ENCODE assay signal across 18 mouse cellular contexts in the genomic region with DNA sequence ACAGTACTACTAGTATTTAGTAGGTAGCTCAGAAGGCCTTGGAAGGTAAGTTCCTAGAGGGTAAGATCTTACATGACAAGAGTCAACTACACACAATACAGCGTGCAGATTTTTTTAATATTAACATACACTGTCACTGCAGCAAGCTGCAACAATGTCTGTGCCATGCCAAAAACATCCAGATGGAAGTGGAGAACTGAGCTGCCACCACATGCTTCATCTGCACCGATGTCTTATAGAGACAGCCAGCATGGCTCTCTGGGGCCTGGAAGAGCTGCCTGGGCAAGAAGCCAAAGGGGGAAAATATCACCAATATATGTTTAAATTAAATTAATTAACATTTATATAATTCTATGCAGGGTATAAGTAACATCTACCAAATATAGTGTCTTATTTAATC.
A peak's percentile ranks its signal among the peaks of the same experiment; 100 is the strongest.
DNase-seq lines count a peak whose midpoint lies in the region; ATAC-seq and TF ChIP-seq lines count a peak whose summit lies in the region.
"Had no signal": no experiment of that assay in that cellular context is flagged by ENCODE, and none has a peak within 500 bp of the region (broad histone marks: within the 10 kb centered on the region; RNA-seq: fewer than 3 reads in every experiment).

No protein-coding gene starts in this region.

- H3K4me1 ChIP-seq in forebrain, embryonic 13.5 days: no peaks in the 10 kb centered on the region
- no peaks in the 10 kb centered on the region for H3K4me1 ChIP-seq in forebrain, embryonic 12.5 days
- no peaks in the 10 kb centered on the region for H3K4me1 ChIP-seq in lung, embryonic 16.5 days (replicated peaks; ENCODE audit: control insufficient read depth, insufficient read depth, low read length)
- H3K4me1 ChIP-seq in stomach, postnatal 0 days (replicated peaks; ENCODE audit: control insufficient read depth, insufficient read depth): no peaks in the 10 kb centered on the region
- H3K4me1 ChIP-seq: embryonic facial prominence, embryonic 10.5 days; heart, embryonic 15.5 days; hindbrain, embryonic 10.5 days had no signal

- no peak for TF ChIP-seq CTCF in stomach, postnatal 0 days (IDR thresholded peaks at IDR 0.05; ENCODE audit: low read depth)

- no peak overlapping the region for H3K4me2 ChIP-seq in forebrain, embryonic 13.5 days
- no peak overlapping the region for H3K4me2 ChIP-seq in forebrain, embryonic 12.5 days
- no peak overlapping the region for H3K4me2 ChIP-seq in lung, embryonic 16.5 days (ENCODE audit: low read depth, low read length)
- no peak overlapping the region for H3K4me2 ChIP-seq in stomach, postnatal 0 days (replicated peaks; ENCODE audit: low read depth)
- H3K4me2 ChIP-seq: heart, embryonic 11.5 days; heart, embryonic 15.5 days; hindbrain, embryonic 14.5 days had no signal

- H3K4me3 ChIP-seq in forebrain, embryonic 13.5 days: no peak overlapping the region
- no peak overlapping the region for H3K4me3 ChIP-seq in forebrain, embryonic 12.5 days (replicated peaks)
- no peak overlapping the region for H3K4me3 ChIP-seq in lung, embryonic 16.5 days (ENCODE audit: low read length)
- no peak overlapping the region for H3K4me3 ChIP-seq in stomach, postnatal 0 days (ENCODE audit: low read depth, low read length)
- H3K4me3 ChIP-seq: embryonic facial prominence, embryonic 10.5 days; heart, adult 2 months; heart, embryonic 15.5 days; hindbrain, embryonic 10.5 days had no signal

- WGBS in forebrain, embryonic 13.5 days: 73% methylated on average over 2 of the region's 2 CpGs
- 91% methylated on average over 2 of the region's 2 CpGs for WGBS in forebrain, embryonic 12.5 days
- 52% methylated on average over 2 of the region's 2 CpGs for WGBS in lung, embryonic 16.5 days
- 70% methylated on average over 2 of the region's 2 CpGs for WGBS in stomach, postnatal 0 days

- H3K9me3 ChIP-seq in forebrain, embryonic 13.5 days (replicated peaks): no peaks in the 10 kb centered on the region
- H3K9me3 ChIP-seq in forebrain, embryonic 12.5 days: no peaks in the 10 kb centered on the region
- no peaks in the 10 kb centered on the region for H3K9me3 ChIP-seq in lung, embryonic 16.5 days (ENCODE audit: control insufficient read depth, low read length)
- H3K9me3 ChIP-seq in stomach, postnatal 0 days (ENCODE audit: control insufficient read depth, low read length): no peaks in the 10 kb centered on the region
- H3K9me3 ChIP-seq: embryonic facial prominence, embryonic 10.5 days; heart, embryonic 15.5 days; hindbrain, embryonic 10.5 days had no signal

- no peak for TF ChIP-seq EP300 in stomach, postnatal 0 days (optimal IDR thresholded peaks at IDR 0.05)

- ATAC-seq in forebrain, embryonic 13.5 days: peak; percentile 71; the same call in 1 of the 2 replicates
- ATAC-seq in forebrain, embryonic 12.5 days (ENCODE audit: low FRiP score): no peak
- 0 out of 2 replicates have a peak, but pooled peaks have one; percentile 34 for ATAC-seq in lung, embryonic 16.5 days (ENCODE audit: low read depth)
- ATAC-seq in stomach, postnatal 0 days (ENCODE audit: low FRiP score, low TSS enrichment): no peak
- ATAC-seq: inflammation-experienced regulatory T-cells, adult 6 months had no signal

- H3K27ac ChIP-seq in forebrain, embryonic 13.5 days: no peak overlapping the region
- H3K27ac ChIP-seq in forebrain, embryonic 12.5 days: no peak overlapping the region
- H3K27ac ChIP-seq in lung, embryonic 16.5 days (ENCODE audit: low read length): no peak overlapping the region
- no peak overlapping the region for H3K27ac ChIP-seq in stomach, postnatal 0 days (replicated peaks)
- H3K27ac ChIP-seq: embryonic facial prominence, embryonic 10.5 days; heart, adult 2 months; heart, embryonic 15.5 days; hindbrain, embryonic 10.5 days; hindbrain, embryonic 14.5 days had no signal

- H3K27me3 ChIP-seq in forebrain, embryonic 13.5 days: no peaks in the 10 kb centered on the region
- no peaks in the 10 kb centered on the region for H3K27me3 ChIP-seq in forebrain, embryonic 12.5 days
- H3K27me3 ChIP-seq in lung, embryonic 16.5 days (ENCODE audit: control insufficient read depth, insufficient read depth, low read depth, low read length): no peaks in the 10 kb centered on the region
- no peaks in the 10 kb centered on the region for H3K27me3 ChIP-seq in stomach, postnatal 0 days (ENCODE audit: control insufficient read depth, insufficient read depth, low read length)
- H3K27me3 ChIP-seq: heart, embryonic 15.5 days had no signal

- H3K36me3 ChIP-seq in forebrain, embryonic 13.5 days (ENCODE audit: poor library complexity, severe bottlenecking): no peaks in the 10 kb centered on the region
- no peaks in the 10 kb centered on the region for H3K36me3 ChIP-seq in forebrain, embryonic 12.5 days (replicated peaks)
- H3K36me3 ChIP-seq in lung, embryonic 16.5 days (ENCODE audit: control insufficient read depth, insufficient read depth, low read length): no peaks in the 10 kb centered on the region
- no peaks in the 10 kb centered on the region for H3K36me3 ChIP-seq in stomach, postnatal 0 days (ENCODE audit: control insufficient read depth, insufficient read depth, low read length)
- H3K36me3 ChIP-seq: embryonic facial prominence, embryonic 10.5 days; heart, embryonic 15.5 days; hindbrain, embryonic 10.5 days had no signal

- peak; percentile 7 for DNase-seq in layer of hippocampus, adult 11-12 months (ENCODE audit: low spot score)
- no peak for DNase-seq in layer of hippocampus, postnatal 25 days (ENCODE audit: extremely low spot score in 1 of 2, low spot score in 1 of 2)
- DNase-seq in lung, postnatal 4 days: no peak
- DNase-seq in stomach, postnatal 0 days (ENCODE audit: low spot score): no peak
- DNase-seq: adrenal gland, postnatal 10 days; cerebellum, adult 11-12 months; cerebellum, adult 9-10 months; gastrocnemius, postnatal 14 days; heart, adult 2 months had no signal

- H3K9ac ChIP-seq in forebrain, embryonic 13.5 days: no peak overlapping the region
- H3K9ac ChIP-seq in forebrain, embryonic 12.5 days: no peak overlapping the region
- no peak overlapping the region for H3K9ac ChIP-seq in lung, embryonic 16.5 days (ENCODE audit: low read length)
- no peak overlapping the region for H3K9ac ChIP-seq in stomach, postnatal 0 days (ENCODE audit: low read length)
- H3K9ac ChIP-seq: heart, embryonic 15.5 days; hindbrain, embryonic 14.5 days had no signal

Comparison
In these comparisons a context has a peak if more than half of its experiments do, and no peak if none do; other contexts are left out.
1. ATAC-seq: peak in forebrain, embryonic 13.5 days (single experiment) and lung, embryonic 16.5 days (single experiment); none in forebrain, embryonic 12.5 days (single experiment) and stomach, postnatal 0 days (single experiment).